Mouse (Mus musculus) stomach, postnatal 0 days (tissue): ENCODE results near the gene Gpc2. TPM values are rescaled to one million over a fixed set of nuclear protein-coding genes. Genes with fewer than 3 reads are reported as not detected.

ENCODE experiments used
- ATAC-seq: fragments of 200-750 bp; cut with Nextera tagmentation; 2 replicates; pipeline ENCODE4 v1.8.0; 2017; ENCODE audit not compliant: low FRiP score, low TSS enrichment
- DNase-seq: peaks from one replicate; pipeline ENCODE4 v3.0.0-alpha.2; 2016; ENCODE audit warnings: low spot score
- H3K27ac ChIP-seq: fragments of 300-500 bp; sonication (generic); replicated peaks from 2 replicates; pipeline ENCODE4 v1.5.1; 2014; ENCODE audit warnings: mild to moderate bottlenecking, control low read depth
- H3K27me3 ChIP-seq: fragments of 300-500 bp; sonication (generic); 2 replicates; pipeline ENCODE4 v1.6.1; 2014; ENCODE audit warnings: low read length; ENCODE audit not compliant: control insufficient read depth, insufficient read depth
- H3K36me3 ChIP-seq: fragments of 300-500 bp; sonication (generic); 2 replicates; pipeline ENCODE4 v1.6.1; 2014; ENCODE audit warnings: low read length, mixed read lengths; ENCODE audit not compliant: control insufficient read depth, insufficient read depth
- H3K4me1 ChIP-seq: fragments of 300-500 bp; sonication (generic); replicated peaks from 2 replicates; pipeline ENCODE4 v1.6.1; 2014; ENCODE audit warnings: antibody characterized with exemption; ENCODE audit not compliant: control insufficient read depth, insufficient read depth
- H3K4me2 ChIP-seq: fragments of 300-500 bp; sonication (generic); replicated peaks from 2 replicates; pipeline ENCODE4 v1.6.1; 2014; ENCODE audit warnings: low read depth, mild to moderate bottlenecking, control low read depth, moderate library complexity
- H3K4me3 ChIP-seq: fragments of 300-500 bp; sonication (generic); 2 replicates; pipeline ENCODE4 v1.5.1; 2014; ENCODE audit warnings: low read depth, low read length, control low read depth
- H3K9ac ChIP-seq: fragments of 300-500 bp; sonication (generic); 2 replicates; pipeline ENCODE4 v1.6.1; 2014; ENCODE audit warnings: mild to moderate bottlenecking, low read length, control low read depth, mixed read lengths
- H3K9me3 ChIP-seq: fragments of 300-500 bp; sonication (generic); 2 replicates; pipeline ENCODE4 v1.6.1; 2016; ENCODE audit warnings: low read length; ENCODE audit not compliant: control insufficient read depth
- CTCF ChIP-seq: IDR thresholded peaks from 2 replicates; pipeline ENCODE4 v1.5.1; 2016; ENCODE audit warnings: antibody characterized with exemption, low read depth, mild to moderate bottlenecking, moderate library complexity
- EP300 ChIP-seq: optimal IDR thresholded peaks from 2 replicates; pipeline ENCODE3; 2016; ENCODE audit warnings: antibody characterized with exemption
- WGBS: fragments of 180-500 bp; shearing (Covaris S2); extraction: QIAGEN DNeasy Blood & Tissue Kit; methylation state at CpG from one replicate; pipeline ENCODE4 v1.1.7; 2014; 5-methylcytosine and 5-hydroxymethylcytosine counted together
- polyA plus RNA-seq: library from polyadenylated mRNA; unstranded; fragments of >200 nt; fragmentation: Nextera tagmentation; extraction: Ambion mirVana; gene quantifications from 2 replicates; pipeline ENCODE4 v1.2.1, GENCODE M21; 2015

Gpc2 gene
- polyA plus RNA-seq, 1 experiment from 2014 or later = 1.8 TPM

GRCm38 (mm10) chr5:138260051-138260450 lies 19.8 kb downstream of the Gpc2 start:
- Histone ChIP-seq H3K4me1 (0 out of 2 replicates have a peak, but pooled peaks cover 7% of the 10 kb centered on the region), H3K36me3 (peaks cover 10% of the 10 kb centered on the region; the same call in 1 of the 2 replicates), H3K27me3 (no peaks in the 10 kb centered on the region), H3K4me3 (no peak overlapping the region), H3K4me2 (no peak overlapping the region), H3K9ac (no peak overlapping the region), H3K9me3 (no peaks in the 10 kb centered on the region), H3K27ac (no peak overlapping the region)
- DNase-seq (no peak), ATAC-seq (no peak)
- TF ChIP-seq EP300 = no peak
- TF ChIP-seq CTCF = no peak
- WGBS = 71% methylated on average over 10 of the region's 10 CpGs

DNA sequence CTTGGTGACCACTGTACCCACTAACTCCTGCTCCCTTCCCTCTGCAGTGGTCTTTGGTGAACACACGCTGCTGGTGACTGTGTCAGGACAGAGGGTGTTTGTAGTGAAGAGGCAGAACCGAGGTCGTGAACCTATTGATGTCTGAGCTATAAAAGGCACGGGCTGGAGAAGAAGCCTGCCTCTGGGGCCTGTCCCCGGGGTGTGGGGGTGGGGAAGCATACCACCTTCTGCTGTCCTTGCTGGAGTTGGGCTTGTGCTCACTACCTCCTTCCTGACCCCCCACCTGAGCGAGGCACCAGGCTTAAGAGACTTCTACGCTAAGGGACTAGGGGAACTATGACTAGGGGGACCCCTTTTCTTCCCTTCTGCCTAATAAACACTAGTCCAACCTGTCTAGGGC lies 20.8 kb downstream of the Gpc2 start:
- no peak for DNase-seq
- Histone ChIP-seq H3K9ac (no peak overlapping the region), H3K36me3 (peaks cover 10% of the 10 kb centered on the region; the same call in 1 of the 2 replicates), H3K27ac (no peak overlapping the region), H3K4me3 (no peak overlapping the region), H3K4me1 (0 out of 2 replicates have a peak, but pooled peaks cover 5% of the 10 kb centered on the region), H3K9me3 (no peaks in the 10 kb centered on the region), H3K27me3 (no peaks in the 10 kb centered on the region), H3K4me2 (no peak overlapping the region)
- no peak for TF ChIP-seq EP300
- TF ChIP-seq CTCF = no peak
- no peak for ATAC-seq
- 75% methylated on average over 7 of the region's 7 CpGs for WGBS

DNA sequence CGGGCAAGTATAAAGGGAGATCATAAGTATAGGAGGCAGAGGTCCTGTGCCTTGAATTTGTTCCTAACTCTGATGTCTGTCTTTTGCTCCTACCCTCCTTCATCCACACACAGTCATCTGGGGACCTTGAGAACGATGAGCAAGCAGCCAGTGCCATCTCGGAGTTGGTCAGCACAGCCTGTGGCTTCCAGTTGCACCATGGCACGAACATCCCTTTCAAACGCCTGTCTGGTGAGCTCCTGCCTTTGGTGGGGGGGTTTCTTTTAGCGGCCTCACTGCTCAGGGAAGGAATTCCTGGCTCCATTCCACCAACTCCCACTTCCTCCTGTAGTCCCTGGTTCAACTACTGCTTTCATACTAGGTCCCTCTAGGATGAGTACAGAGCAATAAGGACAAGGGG lies 21.3 kb downstream of the Gpc2 start:
- Histone ChIP-seq H3K27ac (no peak overlapping the region), H3K4me1 (0 out of 2 replicates have a peak, but pooled peaks cover 5% of the 10 kb centered on the region), H3K27me3 (no peaks in the 10 kb centered on the region), H3K4me3 (no peak overlapping the region), H3K36me3 (peaks cover 10% of the 10 kb centered on the region; the same call in 1 of the 2 replicates), H3K9ac (no peak overlapping the region), H3K4me2 (no peak overlapping the region), H3K9me3 (no peaks in the 10 kb centered on the region)
- 82% methylated on average over 6 of the region's 6 CpGs for WGBS
- no peak for ATAC-seq
- DNase-seq = no peak
- TF ChIP-seq EP300 (no peak), CTCF (no peak)

GRCm38 (mm10) chr5:138258078-138258477 lies 21.7 kb downstream of the Gpc2 start:
- 0 out of 2 replicates have a peak, but pooled peaks cover 5% of the 10 kb centered on the region for H3K4me1 ChIP-seq
- no peaks in the 10 kb centered on the region for H3K27me3 ChIP-seq
- H3K9ac ChIP-seq = no peak overlapping the region
- DNase-seq = no peak
- no peak overlapping the region for H3K4me3 ChIP-seq
- WGBS = 73% methylated on average over 3 of the region's 3 CpGs
- ATAC-seq = no peak
- H3K27ac ChIP-seq = no peak overlapping the region
- TF ChIP-seq CTCF = no peak
- no peak for TF ChIP-seq EP300
- H3K4me2 ChIP-seq = no peak overlapping the region
- H3K36me3 ChIP-seq = peaks cover 10% of the 10 kb centered on the region; the same call in 1 of the 2 replicates
- no peaks in the 10 kb centered on the region for H3K9me3 ChIP-seq

DNA sequence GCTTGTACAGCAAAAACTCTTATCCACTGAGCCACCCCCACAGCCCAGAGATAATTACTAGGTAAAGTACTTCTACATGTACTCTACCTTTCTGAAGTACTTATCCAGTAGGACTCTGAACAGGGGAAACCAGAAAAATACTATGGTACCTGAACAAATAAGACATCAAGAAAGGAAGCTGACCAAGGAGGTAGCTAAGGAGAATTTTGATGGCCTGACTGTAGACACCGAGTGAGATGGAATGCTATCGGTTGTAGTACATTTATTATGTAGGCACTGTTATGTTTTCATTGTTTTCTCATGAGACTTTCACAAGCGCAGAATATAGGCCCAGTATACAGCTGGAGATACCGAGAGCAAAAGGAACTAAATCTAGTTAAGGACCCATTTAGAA lies 22.2 kb downstream of the Gpc2 start:
- no peak for DNase-seq
- ATAC-seq = no peak
- no peak overlapping the region for H3K9ac ChIP-seq
- TF ChIP-seq CTCF (no peak), EP300 (no peak)
- 90% methylated on average over 4 of the region's 4 CpGs for WGBS
- H3K4me3 ChIP-seq = no peak overlapping the region
- H3K27me3 ChIP-seq = no peaks in the 10 kb centered on the region
- H3K4me1 ChIP-seq = 0 out of 2 replicates have a peak, but pooled peaks cover 5% of the 10 kb centered on the region
- H3K27ac ChIP-seq = no peak overlapping the region
- peaks cover 10% of the 10 kb centered on the region; the same call in 1 of the 2 replicates for H3K36me3 ChIP-seq
- no peak overlapping the region for H3K4me2 ChIP-seq
- H3K9me3 ChIP-seq = no peaks in the 10 kb centered on the region

GRCm38 (mm10) chr5:138256966-138257584 lies 22.7 kb downstream of the Gpc2 start:
- no peak for ATAC-seq
- no peaks in the 10 kb centered on the region for H3K9me3 ChIP-seq
- H3K36me3 ChIP-seq = peaks cover 10% of the 10 kb centered on the region; the same call in 1 of the 2 replicates
- no peak overlapping the region for H3K9ac ChIP-seq
- no peak overlapping the region for H3K27ac ChIP-seq
- 0 out of 2 replicates have a peak, but pooled peaks cover 5% of the 10 kb centered on the region for H3K4me1 ChIP-seq
- TF ChIP-seq EP300 = no peak
- no peak for TF ChIP-seq CTCF
- WGBS = 89% methylated on average over 10 of the region's 10 CpGs
- H3K27me3 ChIP-seq = no peaks in the 10 kb centered on the region
- H3K4me3 ChIP-seq = no peak overlapping the region
- H3K4me2 ChIP-seq = no peak overlapping the region
- no peak for DNase-seq
